Mouse (Mus musculus) A20 (cell line): ENCODE results near the gene Pkp4.
"Not testable (repeated sequence)": the region's sequence is repeated elsewhere in the genome, so short reads cannot be mapped to it uniquely, and the experiment has no call there.

Source experiments
- DNase-seq: peaks from one replicate; pipeline ENCODE4 v3.0.0-alpha.2; 2011; ENCODE audit warnings: low read depth, low spot score

Pkp4 gene

DNA sequence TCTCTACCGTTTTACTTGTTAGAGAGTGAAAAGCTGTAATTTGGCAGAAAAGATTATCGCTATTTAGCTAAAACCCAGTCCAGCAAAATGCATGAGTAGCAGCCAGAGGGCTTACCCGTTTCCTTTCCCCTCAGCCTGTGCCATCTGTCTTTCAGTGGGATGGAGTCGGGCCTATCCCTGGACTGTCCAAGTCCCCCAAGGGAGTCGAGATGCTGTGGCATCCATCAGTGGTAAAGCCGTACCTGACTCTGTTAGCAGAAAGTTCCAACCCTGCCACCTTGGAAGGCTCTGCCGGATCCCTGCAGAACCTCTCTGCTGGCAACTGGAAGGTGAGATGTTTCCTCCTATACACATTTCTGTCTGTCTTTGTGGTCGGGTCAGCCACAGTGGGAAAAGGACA is 178.3 kb downstream of the Pkp4 start:
- no peak for DNase-seq

DNA sequence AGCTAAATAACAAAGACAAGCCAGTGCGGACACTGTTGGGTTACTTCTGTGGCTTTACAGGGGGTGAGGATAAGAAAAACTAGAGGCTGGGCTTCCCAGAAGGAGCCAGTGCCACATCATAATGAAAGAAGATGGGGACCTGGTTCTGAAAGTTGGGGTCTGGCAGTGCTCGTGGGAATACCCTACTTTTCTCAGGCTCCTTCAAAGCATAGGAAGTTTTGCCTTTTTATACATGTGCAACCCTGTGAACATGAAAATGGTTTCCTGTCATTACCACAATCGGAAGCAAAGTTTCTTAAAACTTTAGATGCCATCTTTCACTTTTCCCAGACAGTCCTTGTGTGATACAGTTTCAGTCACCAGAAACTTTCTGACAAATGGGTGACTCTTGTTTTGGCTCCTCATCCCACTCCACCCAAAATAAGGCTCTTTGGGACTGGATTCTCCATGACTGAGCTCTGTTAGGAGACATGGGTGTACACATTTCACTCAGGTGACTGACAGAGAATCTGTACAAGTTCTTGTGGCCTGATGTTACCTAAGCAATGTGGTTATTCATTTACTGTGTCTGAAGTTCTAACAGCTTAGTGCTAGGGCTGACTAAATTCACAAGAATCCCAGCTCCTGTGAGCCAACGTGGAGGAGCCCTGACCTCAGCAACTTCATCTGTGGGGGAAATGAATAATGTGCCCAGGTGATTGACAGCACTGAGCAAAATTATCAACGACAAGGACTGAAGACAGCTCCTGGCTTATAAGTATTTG is 179.3 kb downstream of the Pkp4 start:
- DNase-seq: no peak

GRCm38 (mm10) chr2:59340878-59341277 is 180.2 kb downstream of the Pkp4 start:
- DNase-seq: no peak

GRCm38 (mm10) chr2:59342591-59343210 is 182.1 kb downstream of the Pkp4 start:
- no peak for DNase-seq

- DNase-seq: no peak
Measured at GRCm38 (mm10) chr2:59343834-59344233, 183.2 kb downstream of the Pkp4 start.

- no peak for DNase-seq
Measured at GRCm38 (mm10) chr2:59344699-59345098, 184.0 kb downstream of the Pkp4 start.

DNA sequence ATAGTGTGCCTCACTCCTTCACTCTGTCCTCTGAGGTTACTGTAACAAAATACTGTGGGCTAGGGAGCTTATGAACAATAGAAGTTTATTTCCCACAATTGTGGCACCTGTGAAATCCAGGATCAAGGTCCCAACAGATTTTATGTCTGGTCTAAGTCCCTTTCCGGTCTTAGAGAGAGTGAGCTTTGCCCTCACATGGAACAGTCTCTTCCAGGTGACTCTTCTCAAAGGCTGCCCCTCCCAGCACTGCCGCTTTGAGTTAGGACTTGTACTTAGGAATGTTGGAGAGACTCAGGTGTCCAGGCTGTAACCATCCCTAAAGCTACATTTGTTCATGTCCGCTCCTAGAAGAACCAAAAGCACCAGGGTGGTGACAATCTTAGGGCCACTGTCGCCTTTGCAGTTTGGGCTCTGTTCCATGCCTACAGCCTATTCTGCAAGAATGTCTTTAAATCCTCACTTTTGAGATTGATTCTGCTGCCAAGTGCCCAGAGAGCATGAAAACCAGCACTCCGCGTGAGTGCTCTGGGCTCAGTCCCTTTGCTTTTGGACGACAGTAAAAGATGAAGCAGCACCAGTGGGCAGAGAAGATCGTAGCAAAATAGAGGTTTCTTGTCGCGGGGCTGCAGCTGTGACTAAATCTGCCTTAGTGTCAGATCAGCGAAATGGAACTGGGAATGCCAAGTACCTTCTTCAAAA is 184.6 kb downstream of the Pkp4 start:
- DNase-seq: no peak

- no peak for DNase-seq
Measured at GRCm38 (mm10) chr2:59346443-59346842, 185.8 kb downstream of the Pkp4 start.

DNA sequence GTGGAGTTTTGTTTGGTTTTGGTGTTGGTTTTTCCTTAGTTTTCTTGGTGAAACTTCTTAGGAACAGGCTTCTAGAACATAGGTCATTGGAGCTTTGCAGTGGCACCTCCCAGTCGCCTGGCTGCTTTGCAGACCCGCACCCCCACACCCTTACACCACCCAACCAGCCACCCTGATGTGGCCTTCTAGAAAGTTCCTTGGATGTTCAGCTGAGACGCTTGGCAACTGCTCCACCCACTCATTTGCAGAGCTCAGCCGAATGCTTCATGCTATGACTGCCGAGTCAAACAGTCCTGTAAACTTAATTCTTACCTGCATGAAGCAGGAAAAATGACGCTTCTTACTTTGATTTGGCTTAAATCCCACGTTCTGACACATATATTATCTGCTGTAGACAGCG is 187.9 kb downstream of the Pkp4 start:
- no peak for DNase-seq

GRCm38 (mm10) chr2:59350094-59350493 is 189.4 kb downstream of the Pkp4 start:
- no peak for DNase-seq

DNA sequence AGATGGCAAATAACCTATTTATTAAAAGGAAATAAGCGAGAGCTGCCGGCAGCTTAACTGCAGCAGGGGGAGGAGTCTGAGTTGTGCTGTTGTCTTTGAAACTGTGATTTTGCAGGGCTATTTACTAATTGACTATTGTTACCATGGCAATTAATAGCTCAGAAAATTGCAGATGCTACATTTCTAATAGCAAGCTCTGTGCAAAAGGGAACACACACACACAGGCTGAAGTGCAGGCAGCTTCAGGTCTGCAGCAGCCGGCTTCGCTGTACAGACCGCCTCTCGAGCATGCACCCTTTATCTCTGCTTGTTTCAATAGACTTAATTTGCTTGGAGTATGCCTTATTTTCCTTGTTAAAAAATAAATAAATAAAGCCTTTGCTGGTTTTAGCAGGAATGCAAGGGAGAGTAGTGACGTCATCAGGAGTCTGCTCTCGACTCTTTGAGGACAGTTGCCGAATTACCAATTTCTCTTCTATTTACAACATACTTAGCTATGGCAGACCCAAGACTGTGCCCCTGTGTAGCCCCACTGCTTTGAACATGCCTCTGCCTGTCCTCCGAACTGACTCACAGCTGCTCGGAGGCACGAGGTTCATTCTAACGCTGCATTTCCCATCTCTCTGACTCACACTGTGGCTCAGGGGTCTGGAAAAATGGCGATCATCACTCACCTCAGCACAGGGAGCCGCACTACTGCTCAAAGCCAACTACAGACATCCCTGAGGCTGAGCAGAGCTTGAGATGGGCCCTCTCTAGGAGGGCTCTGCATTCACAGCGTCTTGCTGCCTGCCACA is 190.9 kb downstream of the Pkp4 start:
- DNase-seq: no peak

- DNase-seq: no peak
Measured at GRCm38 (mm10) chr2:59353821-59354220, 193.2 kb downstream of the Pkp4 start.

DNA sequence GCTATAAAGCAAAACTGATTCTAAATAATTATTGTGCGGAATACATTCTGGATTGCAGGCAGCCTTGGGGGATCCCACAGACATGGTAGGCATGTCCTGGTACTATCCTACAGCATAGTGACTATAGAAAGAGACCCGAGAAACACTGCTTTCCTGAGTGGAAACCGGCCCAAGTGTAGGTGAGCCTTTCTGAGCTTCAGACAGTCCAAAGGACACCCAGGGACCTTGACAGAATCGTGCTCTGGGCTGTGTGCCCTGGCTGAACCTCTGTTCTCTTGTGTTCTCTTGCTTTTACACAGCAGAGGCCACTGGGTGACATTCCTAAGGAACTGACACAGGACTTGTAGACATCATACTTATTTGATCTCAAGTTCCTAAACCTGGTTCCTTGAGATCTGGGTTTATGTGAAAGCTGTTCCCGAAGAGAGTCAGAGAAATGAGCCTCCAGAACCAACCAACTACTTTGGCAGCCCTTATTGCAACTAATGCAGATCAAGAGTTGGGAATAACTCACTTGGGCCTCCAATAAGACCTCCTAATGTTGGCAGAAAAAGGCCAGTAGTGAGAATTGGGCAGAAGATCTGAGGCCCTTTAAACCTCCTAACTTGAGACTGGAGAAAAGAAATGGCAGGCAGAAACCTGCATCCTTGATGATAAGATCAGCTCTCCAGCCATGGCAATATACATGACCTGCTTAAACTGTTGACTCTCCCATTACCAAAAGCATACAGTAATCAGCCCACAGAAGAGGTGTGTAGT is 195.1 kb downstream of the Pkp4 start:
- no peak for DNase-seq

DNA sequence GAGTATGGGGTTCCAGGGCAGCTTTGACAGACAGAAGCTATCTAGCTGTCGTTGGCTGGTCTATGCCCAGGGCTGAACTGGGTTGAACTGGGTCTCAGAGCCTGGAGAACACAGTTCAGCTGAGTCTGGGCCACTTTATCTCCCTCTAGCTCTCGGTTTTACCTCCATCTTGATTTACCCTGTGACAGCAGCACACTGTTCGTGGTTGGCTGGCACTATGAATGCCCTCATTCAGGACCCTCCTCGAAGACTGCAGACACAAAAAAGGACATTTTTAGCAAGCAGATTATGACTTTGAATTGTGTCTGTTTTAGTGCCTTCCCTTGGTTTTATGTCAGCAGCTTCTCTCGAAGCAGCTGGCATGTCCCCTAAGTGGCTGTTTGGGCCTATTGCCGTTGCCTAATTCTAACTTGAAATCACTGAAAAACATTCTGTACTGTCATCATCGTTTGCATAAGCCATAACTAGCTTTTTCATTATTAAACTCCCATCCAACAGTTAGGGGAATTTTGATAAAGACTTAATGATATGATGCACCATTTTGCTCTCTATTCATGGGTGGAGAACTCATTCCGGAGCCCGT is 199.2 kb downstream of the Pkp4 start:
- DNase-seq: no peak

DNA sequence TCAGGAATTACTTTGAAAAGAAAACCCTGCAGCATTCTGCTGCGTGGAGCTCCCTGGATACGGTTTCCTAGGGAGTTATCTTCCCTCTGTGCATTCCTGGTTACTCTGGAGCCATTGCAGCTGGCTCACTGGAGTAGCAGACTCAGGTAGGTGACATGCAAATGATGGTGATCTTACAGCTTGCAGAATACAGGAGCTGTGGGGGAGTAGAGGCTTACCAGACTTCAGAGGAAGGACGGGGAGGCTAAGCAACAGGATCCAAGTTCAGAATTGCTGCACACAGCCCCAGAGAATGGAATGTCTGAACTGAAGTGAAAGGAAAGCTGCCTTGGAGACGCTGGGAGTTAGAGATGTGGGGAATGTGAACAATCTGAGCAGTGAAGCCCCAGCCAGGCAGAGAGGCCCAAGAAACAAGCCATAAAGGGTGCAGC is 200.7 kb downstream of the Pkp4 start:
- no peak for DNase-seq

GRCm38 (mm10) chr2:59364156-59364842 is 203.6 kb downstream of the Pkp4 start:
- DNase-seq: no peak

GRCm38 (mm10) chr2:59367191-59367590 is 206.5 kb downstream of the Pkp4 start:
- DNase-seq: no peak

GRCm38 (mm10) chr2:59373113-59373512 is 212.5 kb downstream of the Pkp4 start:
- no peak for DNase-seq

GRCm38 (mm10) chr2:59378096-59378495 is 217.4 kb downstream of the Pkp4 start:
- DNase-seq: no peak

DNA sequence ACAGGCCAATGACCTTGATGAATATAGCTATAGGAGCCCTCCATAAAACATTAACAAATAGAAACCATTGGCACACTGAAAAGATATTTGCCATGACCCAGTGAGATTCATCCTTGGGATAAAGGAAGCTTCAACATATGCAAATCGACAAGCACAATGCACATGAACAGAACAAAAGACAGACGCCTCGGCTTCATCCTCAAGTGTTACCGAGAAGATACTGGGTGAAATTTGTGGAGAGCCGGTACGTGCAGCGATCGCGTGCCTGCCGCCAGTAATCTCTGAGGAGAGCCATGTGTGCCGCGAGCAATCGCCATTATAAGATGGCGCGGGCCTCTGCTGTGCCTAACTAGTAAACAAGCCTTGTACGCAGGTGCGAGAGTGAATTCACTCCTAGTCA is 218.2 kb downstream of the Pkp4 start:
- DNase-seq: not testable (repeated sequence)
